ENCODE assay signal across 20 mouse cellular contexts in the genomic region with DNA sequence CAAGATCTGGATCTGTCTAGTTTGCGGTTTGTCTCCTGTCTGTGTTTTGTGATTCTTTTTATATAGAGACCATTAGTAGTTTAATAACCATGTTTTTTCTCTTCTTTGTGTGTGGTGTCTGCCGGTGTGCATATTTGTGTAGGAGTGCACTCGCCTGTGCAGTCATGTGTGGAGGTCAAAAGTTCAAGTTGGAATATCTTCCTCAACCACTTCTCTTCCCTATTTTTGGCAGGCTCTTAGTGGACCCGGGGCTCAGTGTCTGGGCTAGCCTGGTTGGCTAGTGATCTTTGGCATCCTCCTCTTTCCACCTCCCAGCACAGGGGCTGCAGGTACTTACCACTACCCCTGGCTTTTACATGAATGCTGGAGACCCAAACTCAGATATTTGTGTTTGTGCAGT. TPM values are rescaled to one million over a fixed set of nuclear protein-coding genes. Genes with fewer than 3 reads are reported as not detected.
"Had no signal": no experiment of that assay in that cellular context is flagged by ENCODE, and none has a peak within 500 bp of the region (broad histone marks: within the 10 kb centered on the region; RNA-seq: fewer than 3 reads in every experiment).

No protein-coding gene starts in this region.

- H3K4me3 ChIP-seq: layer of hippocampus, adult 2 months; limb, embryonic 10.5 days; liver, embryonic 15.5 days; midbrain, embryonic 13.5 days; neural tube, embryonic 12.5 days; stomach, embryonic 15.5 days had no signal

- H3K4me1 ChIP-seq: limb, embryonic 10.5 days; liver, embryonic 15.5 days; midbrain, embryonic 13.5 days; neural tube, embryonic 12.5 days; stomach, embryonic 15.5 days had no signal

- H3K4me2 ChIP-seq: liver, embryonic 11.5 days; liver, embryonic 15.5 days; midbrain, embryonic 13.5 days; neural tube, embryonic 12.5 days; stomach, embryonic 15.5 days had no signal

- H3K27me3 ChIP-seq: liver, embryonic 15.5 days; midbrain, embryonic 13.5 days; neural tube, embryonic 12.5 days; stomach, embryonic 15.5 days had no signal

- H3K9ac ChIP-seq: liver, embryonic 15.5 days; midbrain, embryonic 13.5 days; neural tube, embryonic 12.5 days; stomach, embryonic 15.5 days had no signal

- H3K27ac ChIP-seq: hindbrain, postnatal 0 days; kidney, postnatal 0 days; layer of hippocampus, adult 2 months; limb, embryonic 10.5 days; liver, embryonic 15.5 days; midbrain, embryonic 13.5 days; neural tube, embryonic 12.5 days; stomach, embryonic 15.5 days had no signal

- DNase-seq: lung, adult 2 months; lung, postnatal 36 days; right cerebral cortex, postnatal 14 days; thymus, adult 2 months; thymus, postnatal 36 days had no signal

- H3K9me3 ChIP-seq: limb, embryonic 10.5 days; liver, embryonic 15.5 days; midbrain, embryonic 13.5 days; neural tube, embryonic 12.5 days; stomach, embryonic 15.5 days had no signal

- ATAC-seq: hindbrain, postnatal 0 days; lung, postnatal 0 days; midbrain, embryonic 13.5 days had no signal

- H3K36me3 ChIP-seq: limb, embryonic 10.5 days; liver, embryonic 15.5 days; midbrain, embryonic 13.5 days; neural tube, embryonic 12.5 days; stomach, embryonic 15.5 days had no signal

RNA-seq across cellular contexts. Expression of a gene that starts 13.0 kb away (rescaled TPM):
- total RNA-seq: megakaryocyte progenitor cell, adult 5-6 weeks; monocyte, adult 5-6 weeks; neutrophil, adult 5-6 weeks had no signal
- polyA plus RNA-seq: limb, embryonic 10.5 days; limb, embryonic 14.5 days; liver, embryonic 11.5 days; lung, adult 2 months; lung, postnatal 0 days; testis, adult 2 months had no signal
